Mouse (Mus musculus): ENCODE measurements at regions not wholly inside any gene's neighbourhood (a gene's known extent, or its start where the extent isn't known, plus 50 kb on each side); places are given as distances from the start of the nearest gene placed in this dataset.

DNA sequence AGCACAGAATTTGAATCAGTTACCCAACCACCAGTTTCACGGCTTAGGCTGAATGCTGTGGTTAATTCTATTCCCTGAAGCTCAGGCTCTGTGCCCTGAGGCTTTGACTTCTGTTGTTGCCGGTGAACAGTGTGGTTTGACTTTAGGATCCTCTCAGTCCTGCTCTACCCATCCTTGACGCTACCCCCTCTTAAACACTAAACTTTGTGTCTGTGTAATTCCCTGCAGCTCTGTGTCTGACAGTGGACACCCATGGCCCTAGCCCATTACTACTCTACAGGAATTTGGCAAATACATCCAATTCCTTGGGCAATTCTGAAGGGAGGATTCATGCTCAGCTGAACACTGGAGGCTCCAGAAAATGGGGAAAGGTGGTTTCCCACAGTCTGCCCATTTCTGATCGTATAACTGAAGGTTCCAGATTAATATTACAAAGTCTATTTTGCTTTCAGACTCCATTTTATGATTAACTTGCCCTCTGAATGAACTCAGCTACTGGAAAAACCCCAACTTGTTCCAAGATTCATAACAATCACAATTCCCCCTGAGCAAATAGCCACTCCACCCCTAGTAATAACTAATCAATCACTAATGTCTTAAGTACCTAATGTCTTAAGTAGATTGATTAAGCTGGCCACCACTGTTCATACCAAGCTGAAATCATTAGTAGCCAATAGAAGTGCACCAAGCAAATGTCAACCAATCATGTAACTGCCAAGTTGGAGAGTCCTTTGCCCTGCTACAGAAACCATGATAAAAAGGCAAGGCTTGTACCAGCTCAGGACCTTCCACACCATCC is 182.6 kb downstream of the Ice1 start:
- no peak for DNase-seq (ENCODE audit: low spot score in 2 of 2)

DNA sequence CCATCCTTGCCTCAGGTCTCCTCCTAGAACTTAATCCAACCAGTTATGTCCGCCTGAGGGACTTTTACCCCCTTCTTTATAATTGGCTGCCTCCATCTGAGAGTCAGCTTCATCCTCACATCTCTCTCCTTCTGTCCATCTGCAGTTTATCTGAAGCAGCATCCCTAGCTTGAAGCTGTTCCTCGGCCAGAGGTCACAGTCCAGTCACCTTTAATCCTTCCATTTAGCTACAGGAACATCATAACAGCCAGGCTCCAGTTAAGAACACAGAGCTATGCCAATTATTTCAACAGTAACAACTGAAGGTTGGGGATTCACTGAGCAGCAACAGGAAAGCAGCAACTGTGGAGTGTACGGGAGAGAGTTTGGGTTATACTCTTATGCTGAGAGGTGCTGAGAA is 179.0 kb downstream of the Ice1 start:
- no peak for DNase-seq (ENCODE audit: low spot score in 2 of 2)

- no peak for DNase-seq (ENCODE audit: low spot score in 2 of 2)
Observed at GRCm38 (mm10) chr13:70464996-70465395, 172.4 kb downstream of the Ice1 start.

- DNase-seq (ENCODE audit: low spot score in 2 of 2): no peak
Observed at GRCm38 (mm10) chr13:70474746-70475145, 162.7 kb downstream of the Ice1 start.

- no peak for DNase-seq (ENCODE audit: low spot score in 2 of 2)
Observed at GRCm38 (mm10) chr13:70475366-70475765, 162.1 kb downstream of the Ice1 start.

DNA sequence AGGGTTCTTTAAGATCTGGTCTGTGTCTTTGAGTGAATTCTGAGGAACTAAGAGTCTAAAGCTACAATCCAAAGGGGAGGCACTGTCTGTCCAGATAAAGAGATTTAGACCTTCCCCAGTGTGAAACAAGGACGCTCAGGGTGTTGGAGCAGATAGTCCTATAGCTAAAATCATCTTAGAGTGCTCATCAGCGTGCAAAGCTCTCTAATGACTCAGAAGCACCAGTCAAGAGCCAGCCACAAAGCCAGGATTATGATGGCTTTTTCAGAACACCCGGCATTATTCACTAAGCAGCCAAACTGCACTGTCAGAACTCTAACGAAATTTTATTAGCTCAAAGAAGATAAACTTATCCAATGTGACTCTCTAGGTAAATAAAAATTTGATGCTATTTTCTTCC is 138.1 kb downstream of the Ice1 start:
- DNase-seq (ENCODE audit: low spot score in 2 of 2): no peak
